26 mouse cellular contexts compared by ENCODE assay signal in the genomic region with DNA sequence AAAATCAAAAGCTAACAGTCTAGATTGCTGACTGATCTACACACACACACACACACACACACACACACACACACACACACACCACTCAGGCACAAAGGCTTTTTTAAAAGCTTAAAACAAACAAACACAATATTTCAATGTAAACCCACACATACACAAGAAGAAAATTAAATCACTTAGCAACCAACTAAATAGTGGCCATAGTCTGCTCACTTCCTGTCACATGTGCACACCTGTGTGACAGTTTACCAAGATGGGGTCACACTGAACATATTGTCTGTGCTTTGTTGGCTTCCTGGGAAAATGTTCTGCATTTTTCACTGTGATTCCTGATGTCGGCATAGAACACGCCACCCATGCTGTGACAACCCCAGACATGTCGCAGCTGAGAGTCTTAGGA. TPM values are rescaled to one million over a fixed set of nuclear protein-coding genes. Genes with fewer than 3 reads are reported as not detected.
DNase-seq lines count a peak whose midpoint lies in the region; ATAC-seq and TF ChIP-seq lines count a peak whose summit lies in the region.
"Had no signal": no experiment of that assay in that cellular context is flagged by ENCODE, and none has a peak within 500 bp of the region (broad histone marks: within the 10 kb centered on the region; RNA-seq: fewer than 3 reads in every experiment).

No protein-coding gene starts in this region.

- H3K27ac ChIP-seq in midbrain, embryonic 11.5 days (ENCODE audit: low read depth, low read length) = no peak overlapping the region
- H3K27ac ChIP-seq in midbrain, embryonic 14.5 days (replicated peaks; ENCODE audit: low read depth, low read length) = no peak overlapping the region
- no peak overlapping the region for H3K27ac ChIP-seq in forebrain, postnatal 0 days (ENCODE audit: low read depth, low read length)
- H3K27ac ChIP-seq: forebrain, embryonic 10.5 days; forebrain, embryonic 13.5 days; heart, embryonic 15.5 days; hindbrain, embryonic 10.5 days; hindbrain, embryonic 13.5 days had no signal

- H3K9me3 ChIP-seq in midbrain, embryonic 11.5 days (ENCODE audit: control insufficient read depth, low read length) = no peaks in the 10 kb centered on the region
- no peaks in the 10 kb centered on the region for H3K9me3 ChIP-seq in midbrain, embryonic 14.5 days (ENCODE audit: control insufficient read depth, low read length)
- no peaks in the 10 kb centered on the region for H3K9me3 ChIP-seq in forebrain, postnatal 0 days (ENCODE audit: low read length)
- H3K9me3 ChIP-seq: forebrain, embryonic 10.5 days; forebrain, embryonic 13.5 days; heart, embryonic 12.5 days; heart, embryonic 15.5 days; hindbrain, embryonic 10.5 days; hindbrain, embryonic 13.5 days had no signal

- DNase-seq in midbrain, embryonic 11.5 days (ENCODE audit: low spot score, missing footprints) = peak; percentile 41
- DNase-seq in midbrain, embryonic 14.5 days = no peak
- DNase-seq in thymus, postnatal 25 days = peak; percentile 27
- DNase-seq in thymus, postnatal 14 days = no peak
- DNase-seq in T-cell, adult 2 months (ENCODE audit: low spot score) = peak; percentile 17
- DNase-seq in c-Kit-positive CD71-positive TER-119-positive erythroid progenitor cells, embryonic 14.5 days (ENCODE audit: low spot score) = no peak
- DNase-seq in adrenal gland, postnatal 4 days (ENCODE audit: low spot score in 2 of 2) = no peak
- DNase-seq in forebrain, postnatal 0 days = no peak
- DNase-seq: adrenal gland, adult 2 months; adrenal gland, postnatal 14 days; cerebellum, adult 18-20 months; cerebellum, adult 9-10 months; cerebellum, postnatal 14 days; gastrocnemius, postnatal 25 days; heart, adult 18-20 months; heart, postnatal 10 days; heart, postnatal 36 days had no signal

- H3K4me1 ChIP-seq in midbrain, embryonic 11.5 days (ENCODE audit: control insufficient read depth, insufficient read depth, low read length) = no peaks in the 10 kb centered on the region
- no peaks in the 10 kb centered on the region for H3K4me1 ChIP-seq in midbrain, embryonic 14.5 days (ENCODE audit: control insufficient read depth, insufficient read depth, low read length)
- H3K4me1 ChIP-seq in forebrain, postnatal 0 days (ENCODE audit: insufficient read depth) = no peaks in the 10 kb centered on the region
- H3K4me1 ChIP-seq: forebrain, embryonic 13.5 days; hindbrain, embryonic 10.5 days; hindbrain, embryonic 13.5 days had no signal

- no peak overlapping the region for H3K4me3 ChIP-seq in midbrain, embryonic 11.5 days (ENCODE audit: low read depth, low read length)
- H3K4me3 ChIP-seq in midbrain, embryonic 14.5 days (replicated peaks; ENCODE audit: low read depth, low read length) = no peak overlapping the region
- no peak overlapping the region for H3K4me3 ChIP-seq in forebrain, postnatal 0 days (ENCODE audit: low read depth, low read length)
- H3K4me3 ChIP-seq: forebrain, embryonic 10.5 days; forebrain, embryonic 13.5 days; heart, embryonic 12.5 days; heart, embryonic 15.5 days; hindbrain, embryonic 10.5 days; hindbrain, embryonic 13.5 days had no signal

- H3K9ac ChIP-seq in midbrain, embryonic 11.5 days (ENCODE audit: low read length) = no peak overlapping the region
- H3K9ac ChIP-seq in midbrain, embryonic 14.5 days (replicated peaks; ENCODE audit: low read length) = no peak overlapping the region
- H3K9ac ChIP-seq in forebrain, postnatal 0 days = no peak overlapping the region
- H3K9ac ChIP-seq: forebrain, embryonic 13.5 days; heart, embryonic 12.5 days; heart, embryonic 15.5 days; hindbrain, embryonic 13.5 days had no signal

- TF ChIP-seq CTCF in forebrain, postnatal 0 days (IDR thresholded peaks at IDR 0.05; ENCODE audit: low read depth) = no peak

- no peaks in the 10 kb centered on the region for H3K27me3 ChIP-seq in midbrain, embryonic 11.5 days (ENCODE audit: control insufficient read depth, insufficient read depth, low read length)
- no peaks in the 10 kb centered on the region for H3K27me3 ChIP-seq in midbrain, embryonic 14.5 days (ENCODE audit: control insufficient read depth, insufficient read depth, low read length)
- H3K27me3 ChIP-seq in forebrain, postnatal 0 days (ENCODE audit: insufficient read depth, low read length) = no peaks in the 10 kb centered on the region
- H3K27me3 ChIP-seq: forebrain, embryonic 13.5 days; heart, embryonic 15.5 days; hindbrain, embryonic 13.5 days; Patski had no signal

- H3K36me3 ChIP-seq in midbrain, embryonic 11.5 days (ENCODE audit: control insufficient read depth, insufficient read depth, low read length) = no peaks in the 10 kb centered on the region
- H3K36me3 ChIP-seq in midbrain, embryonic 14.5 days (ENCODE audit: control insufficient read depth, insufficient read depth, low read length) = no peaks in the 10 kb centered on the region
- H3K36me3 ChIP-seq in forebrain, postnatal 0 days (ENCODE audit: insufficient read depth) = no peaks in the 10 kb centered on the region
- H3K36me3 ChIP-seq: forebrain, embryonic 10.5 days; G1E; heart, embryonic 12.5 days; heart, embryonic 15.5 days; hindbrain, embryonic 10.5 days; hindbrain, embryonic 13.5 days had no signal

- no peak for ATAC-seq in midbrain, embryonic 11.5 days (ENCODE audit: low FRiP score)
- ATAC-seq in midbrain, embryonic 14.5 days (ENCODE audit: low FRiP score, low TSS enrichment) = no peak
- no peak for ATAC-seq in forebrain, postnatal 0 days
- ATAC-seq: forebrain, embryonic 13.5 days; hindbrain, embryonic 16.5 days; Patski had no signal

- WGBS in midbrain, embryonic 11.5 days = 80% methylated on average over 3 of the region's 3 CpGs
- 88% methylated on average over 3 of the region's 3 CpGs for WGBS in midbrain, embryonic 14.5 days
- WGBS in forebrain, postnatal 0 days = 81% methylated on average over 3 of the region's 3 CpGs

- no peak overlapping the region for H3K4me2 ChIP-seq in midbrain, embryonic 11.5 days
- no peak overlapping the region for H3K4me2 ChIP-seq in midbrain, embryonic 14.5 days (ENCODE audit: low read length)
- H3K4me2 ChIP-seq in forebrain, postnatal 0 days (ENCODE audit: low read depth) = no peak overlapping the region
- H3K4me2 ChIP-seq: forebrain, embryonic 13.5 days; heart, embryonic 12.5 days; heart, embryonic 15.5 days; hindbrain, embryonic 13.5 days had no signal

RNA-seq across cellular contexts. Expression of gene Adamts14, which starts 41.5 kb away (rescaled TPM):
- 0.21 and 0.31 TPM in 2 replicates for polyA plus RNA-seq in midbrain, embryonic 11.5 days (2014; fragmentation: Nextera tagmentation; extraction: Ambion mirVana)
- polyA plus RNA-seq in midbrain, embryonic 14.5 days (2014; fragmentation: Nextera tagmentation; extraction: Ambion mirVana) = 0.15 and 0.22 TPM in 2 replicates
- 1 to 10 TPM; 6.3 to 7.7 TPM for total RNA-seq in adrenal gland, postnatal 4 days (2021)
- 0.54 and 1.0 TPM in 2 replicates for total RNA-seq in forebrain, postnatal 0 days (2014; rRNA removed)
- polyA plus RNA-seq in forebrain, postnatal 0 days (2015; fragmentation: Nextera tagmentation; extraction: Ambion mirVana) = 0.18 and 0.22 TPM in 2 replicates
- total RNA-seq: G1E had no signal
- polyA plus RNA-seq: G1E had no signal

Comparison
In these comparisons a context has a peak if more than half of its experiments do, and no peak if none do; other contexts are left out.
1. DNase-seq: peak in midbrain, embryonic 11.5 days (single experiment), thymus, postnatal 25 days (single experiment) and T-cell, adult 2 months (single experiment); none in midbrain, embryonic 14.5 days (single experiment), thymus, postnatal 14 days (single experiment), c-Kit-positive CD71-positive TER-119-positive erythroid progenitor cells, embryonic 14.5 days (single experiment), adrenal gland, postnatal 4 days (0 of 2) and forebrain, postnatal 0 days (single experiment).